Mouse (Mus musculus): ENCODE data around the gene Mylk4. TPM values are rescaled to one million over a fixed set of nuclear protein-coding genes. Genes with fewer than 3 reads are reported as not detected.

Mylk4 gene
- polyA plus RNA-seq (2012; rRNA removed; ENCODE audit: low replicate concordance), result not detected in 2 replicates

GRCm38 (mm10) chr13:32783816-32784215 lies at the start of gene Mylk4:
Gene Mylk4 (minus strand): TSS chr13:32783954.

GRCm38 (mm10) chr13:32802259-32803081 lies 18.7 kb upstream of the Mylk4 start, which contains the start of gene D930007J09Rik:
Gene D930007J09Rik (minus strand): TSS chr13:32802849.

GRCm38 (mm10) chr13:32801693-32802221 lies 18.0 kb upstream of the Mylk4 start, which contains the start of gene Wrnip1:
Gene Wrnip1 (plus strand): TSS chr13:32802038.

Other genes with a start within 250 kb of the Mylk4 start
- gene Wrnip1, start 18.1 kb upstream of the Mylk4 start, polyA plus RNA-seq (2012; rRNA removed; ENCODE audit: low replicate concordance), result 20.2 and 35.0 TPM in 2 replicates
- not detected in 2 replicates for gene D930007J09Rik, start 18.9 kb upstream of the Mylk4 start, polyA plus RNA-seq (2012; rRNA removed; ENCODE audit: low replicate concordance)
- gene Serpinb1a, start 67.2 kb upstream of the Mylk4 start, polyA plus RNA-seq (2012; rRNA removed; ENCODE audit: low replicate concordance), result 63.4 and 69.9 TPM in 2 replicates
- not detected in 2 replicates for gene Serpinb1c, start 114.3 kb upstream of the Mylk4 start, polyA plus RNA-seq (2012; rRNA removed; ENCODE audit: low replicate concordance)
- gene Serpinb6b, start 181.3 kb upstream of the Mylk4 start, polyA plus RNA-seq (2012; rRNA removed; ENCODE audit: low replicate concordance), result 0.36 and 0.44 TPM in 2 replicates
- 0.32 and 0.55 TPM in 2 replicates for gene Serpinb9, start 219.3 kb upstream of the Mylk4 start, polyA plus RNA-seq (2012; rRNA removed; ENCODE audit: low replicate concordance)
- not detected in 2 replicates for gene Serpinb9b, start 243.5 kb upstream of the Mylk4 start, polyA plus RNA-seq (2012; rRNA removed; ENCODE audit: low replicate concordance)